ENCODE assay signal across 31 mouse cellular contexts in genomic region chr10:46329052-46329451, GRCm38 (mm10).
DNase-seq lines count a peak whose midpoint lies in the region; ATAC-seq and TF ChIP-seq lines count a peak whose summit lies in the region.
"Had no signal": no experiment of that assay in that cellular context is flagged by ENCODE, and none has a peak within 500 bp of the region (broad histone marks: within the 10 kb centered on the region; RNA-seq: fewer than 3 reads in every experiment).

No protein-coding gene starts in this region.

- 73% methylated on average over 1 of the region's 1 CpGs for WGBS in midbrain, postnatal 0 days
- WGBS in midbrain, embryonic 15.5 days = 83% methylated on average over 1 of the region's 1 CpGs

- TF ChIP-seq CTCF in midbrain, postnatal 0 days (IDR thresholded peaks at IDR 0.05) = no peak

- H3K27ac ChIP-seq in midbrain, postnatal 0 days (ENCODE audit: low read depth, low read length) = no peak overlapping the region
- H3K27ac ChIP-seq in midbrain, embryonic 15.5 days = no peak overlapping the region
- H3K27ac ChIP-seq: embryonic facial prominence, embryonic 10.5 days; embryonic facial prominence, embryonic 15.5 days; hindbrain, embryonic 10.5 days; intestine, embryonic 15.5 days; kidney, postnatal 0 days; limb, embryonic 13.5 days; lung, embryonic 15.5 days; midbrain, embryonic 12.5 days; neural tube, embryonic 15.5 days had no signal

- H3K9me3 ChIP-seq in midbrain, postnatal 0 days (ENCODE audit: low read length) = no peaks in the 10 kb centered on the region
- H3K9me3 ChIP-seq in midbrain, embryonic 15.5 days = no peaks in the 10 kb centered on the region
- H3K9me3 ChIP-seq: embryonic facial prominence, embryonic 10.5 days; embryonic facial prominence, embryonic 15.5 days; hindbrain, embryonic 10.5 days; intestine, embryonic 15.5 days; limb, embryonic 13.5 days; lung, embryonic 15.5 days; midbrain, embryonic 12.5 days; neural tube, embryonic 15.5 days had no signal

- H3K4me3 ChIP-seq in midbrain, postnatal 0 days (ENCODE audit: low read depth, low read length) = no peak overlapping the region
- H3K4me3 ChIP-seq in midbrain, embryonic 15.5 days = no peak overlapping the region
- H3K4me3 ChIP-seq: embryonic facial prominence, embryonic 10.5 days; embryonic facial prominence, embryonic 15.5 days; hindbrain, embryonic 10.5 days; intestine, embryonic 15.5 days; limb, embryonic 13.5 days; lung, embryonic 15.5 days; megakaryocyte, embryonic 14.5 days; midbrain, embryonic 12.5 days; neural tube, embryonic 15.5 days had no signal

- H3K4me1 ChIP-seq in midbrain, postnatal 0 days (ENCODE audit: insufficient read depth, low read length) = no peaks in the 10 kb centered on the region
- H3K4me1 ChIP-seq in midbrain, embryonic 15.5 days = no peaks in the 10 kb centered on the region
- H3K4me1 ChIP-seq: embryonic facial prominence, embryonic 10.5 days; embryonic facial prominence, embryonic 15.5 days; hindbrain, embryonic 10.5 days; intestine, embryonic 15.5 days; limb, embryonic 13.5 days; lung, embryonic 15.5 days; megakaryocyte, embryonic 14.5 days; midbrain, embryonic 12.5 days; neural tube, embryonic 15.5 days had no signal

- H3K36me3 ChIP-seq in midbrain, postnatal 0 days (ENCODE audit: insufficient read depth, low read length) = no peaks in the 10 kb centered on the region
- no peaks in the 10 kb centered on the region for H3K36me3 ChIP-seq in midbrain, embryonic 15.5 days (replicated peaks)
- H3K36me3 ChIP-seq: embryonic facial prominence, embryonic 10.5 days; embryonic facial prominence, embryonic 15.5 days; hindbrain, embryonic 10.5 days; intestine, embryonic 15.5 days; limb, embryonic 13.5 days; lung, embryonic 15.5 days; midbrain, embryonic 12.5 days; neural tube, embryonic 15.5 days had no signal

- peak; percentile 82; the same call in 1 of the 2 replicates for ATAC-seq in cerebellum, adult (ENCODE audit: insufficient number of reproducible peaks, low FRiP score, low TSS enrichment)
- no peak for ATAC-seq in midbrain, postnatal 0 days (ENCODE audit: low FRiP score)
- ATAC-seq in midbrain, embryonic 15.5 days (replicated peaks) = no peak
- ATAC-seq: activated CD4-positive, CD25-positive, alpha-beta regulatory T cell, adult 4 months; hindbrain, embryonic 16.5 days; intestine, embryonic 15.5 days had no signal

- no peak overlapping the region for H3K9ac ChIP-seq in midbrain, postnatal 0 days (replicated peaks; ENCODE audit: low read length, poor library complexity, severe bottlenecking)
- H3K9ac ChIP-seq in midbrain, embryonic 15.5 days = no peak overlapping the region
- H3K9ac ChIP-seq: embryonic facial prominence, embryonic 15.5 days; intestine, embryonic 15.5 days; limb, embryonic 13.5 days; lung, embryonic 15.5 days; midbrain, embryonic 12.5 days; neural tube, embryonic 15.5 days had no signal

- no peak overlapping the region for H3K4me2 ChIP-seq in midbrain, postnatal 0 days (ENCODE audit: low read depth, low read length, poor library complexity, severe bottlenecking)
- no peak overlapping the region for H3K4me2 ChIP-seq in midbrain, embryonic 15.5 days
- H3K4me2 ChIP-seq: embryonic facial prominence, embryonic 15.5 days; intestine, embryonic 15.5 days; limb, embryonic 13.5 days; liver, embryonic 11.5 days; lung, embryonic 15.5 days; midbrain, embryonic 12.5 days; neural tube, embryonic 15.5 days had no signal

- DNase-seq in cerebellum, postnatal 4 days (ENCODE audit: low spot score in 2 of 2) = no peak
- DNase-seq in midbrain, postnatal 0 days (ENCODE audit: low spot score) = peak; percentile 23
- peak; percentile 63 for DNase-seq in cerebellum, adult 9-11 months
- no peak for DNase-seq in adipocyte (ENCODE audit: low spot score)
- DNase-seq in urinary bladder, postnatal 4 days (ENCODE audit: low spot score in 2 of 2) = no peak
- DNase-seq in retina, embryonic 14.5 days (ENCODE audit: low spot score) = no peak
- DNase-seq: adrenal gland, postnatal 10 days; gastrocnemius, postnatal 14 days; heart, postnatal 14 days; kidney, adult 8-10 months; kidney, postnatal 4 days; right cerebral cortex, postnatal 25 days; spleen, adult 18-20 months; thymus, adult 2 months; thymus, postnatal 36 days had no signal

- no peaks in the 10 kb centered on the region for H3K27me3 ChIP-seq in midbrain, postnatal 0 days (ENCODE audit: insufficient read depth, low read length)
- H3K27me3 ChIP-seq in midbrain, embryonic 15.5 days (replicated peaks) = no peaks in the 10 kb centered on the region
- H3K27me3 ChIP-seq: CH12.LX; embryonic facial prominence, embryonic 15.5 days; intestine, embryonic 15.5 days; limb, embryonic 13.5 days; lung, embryonic 15.5 days; megakaryocyte, embryonic 14.5 days; midbrain, embryonic 12.5 days; neural tube, embryonic 15.5 days had no signal

Comparison
In these comparisons a context has a peak if more than half of its experiments do, and no peak if none do; other contexts are left out.
1. DNase-seq: peak in midbrain, postnatal 0 days (single experiment) and cerebellum, adult 9-11 months (single experiment); none in cerebellum, postnatal 4 days (0 of 2), adipocyte (single experiment), urinary bladder, postnatal 4 days (0 of 2) and retina, embryonic 14.5 days (single experiment).